Mouse (Mus musculus): ENCODE measurements around the gene Tshb.

The Tshb gene

GRCm38 (mm10) chr3:102738161-102738901 lies 44.2 kb downstream of the Tshb start:
- no peak for DNase-seq (ENCODE audit: low read depth, low spot score)

GRCm38 (mm10) chr3:102737106-102737505 lies 45.4 kb downstream of the Tshb start:
- no peak for DNase-seq (ENCODE audit: low read depth, low spot score)

DNA sequence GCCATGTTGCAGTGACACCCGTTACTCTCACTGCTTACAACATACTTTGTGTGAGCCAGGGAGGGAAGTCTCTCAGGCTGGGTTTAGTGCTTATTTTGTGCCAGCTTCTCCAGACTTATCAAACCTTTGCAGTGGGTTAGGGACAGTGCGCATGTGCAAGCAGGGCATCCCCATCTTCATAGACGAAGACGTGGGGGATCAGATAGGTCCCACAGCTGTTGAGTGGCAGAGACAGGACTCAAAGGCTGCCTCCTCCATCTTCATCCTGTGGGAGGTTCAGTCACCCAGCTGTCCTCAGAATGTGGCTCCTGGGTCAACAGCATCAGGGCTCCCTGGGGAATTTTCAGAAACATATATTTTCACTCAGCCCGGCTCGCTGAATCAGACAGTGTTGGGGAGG lies 46.1 kb downstream of the Tshb start:
- no peak for DNase-seq (ENCODE audit: low read depth, low spot score)

GRCm38 (mm10) chr3:102735638-102736037 lies 46.9 kb downstream of the Tshb start:
- DNase-seq (ENCODE audit: low read depth, low spot score), result no peak

GRCm38 (mm10) chr3:102735031-102735558 lies 47.4 kb downstream of the Tshb start:
- no peak for DNase-seq (ENCODE audit: low read depth, low spot score)

GRCm38 (mm10) chr3:102734313-102735030 lies 48.0 kb downstream of the Tshb start, which contains the start of gene Tspan2:
Tspan2 (plus strand) TSS chr3:102734529.
- DNase-seq (ENCODE audit: low read depth, low spot score), result no peak

- no peak for DNase-seq (ENCODE audit: low read depth, low spot score)
Observed at GRCm38 (mm10) chr3:102733936-102734312, 48.6 kb downstream of the Tshb start.

DNA sequence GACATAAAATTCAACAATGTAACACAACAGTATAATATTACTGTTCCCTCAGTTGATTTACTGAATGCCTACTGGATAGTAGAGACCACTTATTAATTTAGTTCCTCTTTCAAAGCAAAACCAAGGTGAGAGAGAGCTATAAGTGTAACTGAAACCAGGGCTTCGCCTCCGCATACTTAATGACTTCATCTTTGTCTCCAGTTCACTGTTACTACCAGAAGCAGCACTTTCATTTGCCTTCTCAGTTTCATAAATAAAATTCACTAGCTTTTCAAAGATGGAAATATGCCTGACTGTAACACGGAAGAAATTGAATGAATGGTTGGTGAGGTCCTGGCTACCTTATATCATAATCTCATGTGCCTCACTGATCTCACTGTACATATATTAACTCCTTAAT lies 49.5 kb downstream of the Tshb start:
- DNase-seq (ENCODE audit: low read depth, low spot score), result no peak

GRCm38 (mm10) chr3:102732619-102733018 lies 49.9 kb downstream of the Tshb start:
- DNase-seq (ENCODE audit: low read depth, low spot score), result no peak

DNA sequence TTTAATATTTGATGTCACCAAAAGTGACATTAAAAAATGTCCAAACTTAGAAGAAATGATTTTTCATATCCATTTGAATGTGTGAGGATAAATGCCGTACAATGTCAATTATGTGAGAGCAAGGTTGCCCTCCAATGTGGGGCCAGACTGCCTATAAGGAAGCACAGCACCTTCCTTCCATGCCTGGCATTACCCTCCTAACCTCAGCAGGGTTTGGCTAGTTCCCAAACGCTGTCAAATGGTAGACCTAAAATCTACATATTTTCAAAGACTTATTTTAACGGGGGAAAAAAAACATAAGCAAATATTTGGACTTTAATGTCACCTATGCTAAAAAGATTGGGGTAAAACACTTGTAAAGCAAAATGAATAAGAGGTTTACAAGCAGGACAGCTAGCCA lies 51.4 kb downstream of the Tshb start:
- no peak for DNase-seq (ENCODE audit: low read depth, low spot score)

- DNase-seq (ENCODE audit: low read depth, low spot score), result no peak
Observed at GRCm38 (mm10) chr3:102729416-102729815, 53.1 kb downstream of the Tshb start.

Data from WW6 (cell line).